Mouse (Mus musculus) olfactory bulb, adult 2 months (tissue): ENCODE data around the gene B4galt1.

Source experiments
- CTCF ChIP-seq: fragments of 200-500 bp; IDR thresholded peaks from 2 replicates; pipeline ENCODE4 v1.5.1; 2012; ENCODE audit warnings: low read depth, mild to moderate bottlenecking, low read length, moderate library complexity; ENCODE audit not compliant: insufficient read depth
- POLR2A ChIP-seq: fragments of 200-500 bp; IDR thresholded peaks from 2 replicates; pipeline ENCODE4 v1.6.1; 2012; ENCODE audit warnings: mild to moderate bottlenecking, low read depth, low read length, moderate library complexity; ENCODE audit not compliant: insufficient read depth

- no peak for TF ChIP-seq CTCF
- no peak for TF ChIP-seq POLR2A
These were observed 40.9 kb downstream of the B4galt1 start for GRCm38 (mm10) chr4:40812891-40813290.
